Mouse (Mus musculus) stomach, postnatal 0 days (tissue): ENCODE results near the gene Steap3. TPM values are rescaled to one million over a fixed set of nuclear protein-coding genes. Genes with fewer than 3 reads are reported as not detected.

Source experiments
- ATAC-seq: fragments of 200-750 bp; cut with Nextera tagmentation; 2 replicates; pipeline ENCODE4 v1.8.0; 2017; ENCODE audit not compliant: low FRiP score, low TSS enrichment
- DNase-seq: peaks from one replicate; pipeline ENCODE4 v3.0.0-alpha.2; 2016; ENCODE audit warnings: low spot score
- H3K27ac ChIP-seq: fragments of 300-500 bp; sonication (generic); replicated peaks from 2 replicates; pipeline ENCODE4 v1.5.1; 2014; ENCODE audit warnings: mild to moderate bottlenecking, control low read depth
- H3K27me3 ChIP-seq: fragments of 300-500 bp; sonication (generic); 2 replicates; pipeline ENCODE4 v1.6.1; 2014; ENCODE audit warnings: low read length; ENCODE audit not compliant: control insufficient read depth, insufficient read depth
- H3K36me3 ChIP-seq: fragments of 300-500 bp; sonication (generic); 2 replicates; pipeline ENCODE4 v1.6.1; 2014; ENCODE audit warnings: low read length, mixed read lengths; ENCODE audit not compliant: control insufficient read depth, insufficient read depth
- H3K4me1 ChIP-seq: fragments of 300-500 bp; sonication (generic); replicated peaks from 2 replicates; pipeline ENCODE4 v1.6.1; 2014; ENCODE audit warnings: antibody characterized with exemption; ENCODE audit not compliant: control insufficient read depth, insufficient read depth
- H3K4me2 ChIP-seq: fragments of 300-500 bp; sonication (generic); replicated peaks from 2 replicates; pipeline ENCODE4 v1.6.1; 2014; ENCODE audit warnings: low read depth, mild to moderate bottlenecking, control low read depth, moderate library complexity
- H3K4me3 ChIP-seq: fragments of 300-500 bp; sonication (generic); 2 replicates; pipeline ENCODE4 v1.5.1; 2014; ENCODE audit warnings: low read depth, low read length, control low read depth
- H3K9ac ChIP-seq: fragments of 300-500 bp; sonication (generic); 2 replicates; pipeline ENCODE4 v1.6.1; 2014; ENCODE audit warnings: mild to moderate bottlenecking, low read length, control low read depth, mixed read lengths
- H3K9me3 ChIP-seq: fragments of 300-500 bp; sonication (generic); 2 replicates; pipeline ENCODE4 v1.6.1; 2016; ENCODE audit warnings: low read length; ENCODE audit not compliant: control insufficient read depth
- CTCF ChIP-seq: IDR thresholded peaks from 2 replicates; pipeline ENCODE4 v1.5.1; 2016; ENCODE audit warnings: antibody characterized with exemption, low read depth, mild to moderate bottlenecking, moderate library complexity
- EP300 ChIP-seq: optimal IDR thresholded peaks from 2 replicates; pipeline ENCODE3; 2016; ENCODE audit warnings: antibody characterized with exemption
- WGBS: fragments of 180-500 bp; shearing (Covaris S2); extraction: QIAGEN DNeasy Blood & Tissue Kit; methylation state at CpG from one replicate; pipeline ENCODE4 v1.1.7; 2014; 5-methylcytosine and 5-hydroxymethylcytosine counted together
- polyA plus RNA-seq: library from polyadenylated mRNA; unstranded; fragments of >200 nt; fragmentation: Nextera tagmentation; extraction: Ambion mirVana; gene quantifications from 2 replicates; pipeline ENCODE4 v1.2.1, GENCODE M21; 2015

Steap3 gene
- polyA plus RNA-seq, 1 experiment from 2014 or later: 3.2 TPM

- Histone ChIP-seq H3K4me3 (no peak overlapping the region), H3K9me3 (no peaks in the 10 kb centered on the region), H3K4me1 (no peaks in the 10 kb centered on the region), H3K36me3 (no peaks in the 10 kb centered on the region), H3K9ac (peak overlapping the region; percentile 31; the same call in 1 of the 2 replicates), H3K27ac (no peak overlapping the region), H3K4me2 (no peak overlapping the region), H3K27me3 (no peaks in the 10 kb centered on the region)
- TF ChIP-seq CTCF (no peak), EP300 (no peak)
- 51% methylated on average over 9 of the region's 9 CpGs for WGBS
- ATAC-seq (no peak), DNase-seq (no peak)
Measured at GRCm38 (mm10) chr1:120258744-120259143, 13.8 kb downstream of the Steap3 start.

- H3K4me3 ChIP-seq: no peak overlapping the region
- no peaks in the 10 kb centered on the region for H3K27me3 ChIP-seq
- peak overlapping the region; percentile 31; the same call in 1 of the 2 replicates for H3K9ac ChIP-seq
- DNase-seq: no peak
- no peak overlapping the region for H3K27ac ChIP-seq
- WGBS: 18% methylated on average over 8 of the region's 8 CpGs
- ATAC-seq: no peak
- no peaks in the 10 kb centered on the region for H3K4me1 ChIP-seq
- no peaks in the 10 kb centered on the region for H3K36me3 ChIP-seq
- H3K9me3 ChIP-seq: no peaks in the 10 kb centered on the region
- TF ChIP-seq EP300: no peak
- TF ChIP-seq CTCF: no peak
- H3K4me2 ChIP-seq: no peak overlapping the region
Measured at GRCm38 (mm10) chr1:120258245-120258644, 14.3 kb downstream of the Steap3 start.

GRCm38 (mm10) chr1:120253751-120254150 is 18.8 kb downstream of the Steap3 start:
- Histone ChIP-seq H3K4me3 (no peak overlapping the region), H3K9ac (no peak overlapping the region), H3K36me3 (no peaks in the 10 kb centered on the region), H3K4me2 (no peak overlapping the region), H3K27ac (no peak overlapping the region), H3K9me3 (no peaks in the 10 kb centered on the region), H3K27me3 (no peaks in the 10 kb centered on the region), H3K4me1 (no peaks in the 10 kb centered on the region)
- DNase-seq (no peak), ATAC-seq (no peak)
- 84% methylated on average over 6 of the region's 6 CpGs for WGBS
- TF ChIP-seq CTCF (no peak), EP300 (no peak)

- TF ChIP-seq CTCF: peak; percentile 25
- no peak for TF ChIP-seq EP300
- ATAC-seq: no peak
- Histone ChIP-seq H3K27ac (no peak overlapping the region), H3K4me2 (no peak overlapping the region), H3K4me3 (no peak overlapping the region), H3K9me3 (no peaks in the 10 kb centered on the region), H3K4me1 (no peaks in the 10 kb centered on the region), H3K36me3 (no peaks in the 10 kb centered on the region), H3K9ac (no peak overlapping the region), H3K27me3 (no peaks in the 10 kb centered on the region)
- no peak for DNase-seq
- 85% methylated on average over 7 of the region's 7 CpGs for WGBS
Measured at GRCm38 (mm10) chr1:120252519-120253160, 19.9 kb downstream of the Steap3 start.

- H3K4me2 ChIP-seq: no peak overlapping the region
Measured at GRCm38 (mm10) chr1:120251193-120251592, 21.3 kb downstream of the Steap3 start.

GRCm38 (mm10) chr1:120250586-120250985 is 21.9 kb downstream of the Steap3 start:
- DNase-seq: no peak
- ATAC-seq: no peak
- Histone ChIP-seq H3K9me3 (no peaks in the 10 kb centered on the region), H3K27me3 (no peaks in the 10 kb centered on the region), H3K4me3 (no peak overlapping the region), H3K9ac (no peak overlapping the region), H3K4me2 (no peak overlapping the region), H3K27ac (no peak overlapping the region), H3K4me1 (no peaks in the 10 kb centered on the region), H3K36me3 (no peaks in the 10 kb centered on the region)
- no peak for TF ChIP-seq CTCF
- no peak for TF ChIP-seq EP300
- WGBS: 74% methylated on average over 3 of the region's 3 CpGs

More at GRCm38 (mm10) chr1:120251193-120251592, 21.3 kb downstream of the Steap3 start:
- Histone ChIP-seq H3K9ac (no peak overlapping the region), H3K4me3 (no peak overlapping the region), H3K4me1 (no peaks in the 10 kb centered on the region), H3K27me3 (no peaks in the 10 kb centered on the region), H3K36me3 (no peaks in the 10 kb centered on the region), H3K9me3 (no peaks in the 10 kb centered on the region), H3K27ac (no peak overlapping the region)
- no peak for ATAC-seq
- DNase-seq: no peak
- 100% methylated on average over 1 of the region's 1 CpGs for WGBS
- TF ChIP-seq EP300: no peak
- no peak for TF ChIP-seq CTCF
